Mouse (Mus musculus) kidney, adult 11 months (tissue): ENCODE measurements around the gene Hist1h2bp.
"Not testable (repeated sequence)": the region's sequence is repeated elsewhere in the genome, so short reads cannot be mapped to it uniquely, and the experiment has no call there.

Experiments
- DNase-seq: peaks from one replicate; pipeline ENCODE4 v3.0.0; 2022

Hist1h2bp gene

GRCm38 (mm10) chr13:21783734-21784161 is 3.5 kb upstream of the Hist1h2bp start:
- DNase-seq = no peak

- DNase-seq = no peak
Measured at GRCm38 (mm10) chr13:21784311-21784710, 3.0 kb upstream of the Hist1h2bp start.

- no peak for DNase-seq
Measured at GRCm38 (mm10) chr13:21786189-21786898, 917 bp upstream of the Hist1h2bp start.

GRCm38 (mm10) chr13:21787760-21788593 is 716 bp downstream of the Hist1h2bp start:
- no peak for DNase-seq

- DNase-seq = no peak
Measured at GRCm38 (mm10) chr13:21789925-21790324, 2.7 kb downstream of the Hist1h2bp start.

GRCm38 (mm10) chr13:21790601-21791283 is 3.5 kb downstream of the Hist1h2bp start:
- no peak for DNase-seq

- no peak for DNase-seq
Measured at GRCm38 (mm10) chr13:21795584-21795983, 8.3 kb downstream of the Hist1h2bp start.

GRCm38 (mm10) chr13:21797163-21797562 is 9.9 kb downstream of the Hist1h2bp start:
- not testable (repeated sequence) for DNase-seq

- DNase-seq = not testable (repeated sequence)
Measured at GRCm38 (mm10) chr13:21803058-21803457, 15.8 kb downstream of the Hist1h2bp start.

- not testable (repeated sequence) for DNase-seq
Measured at GRCm38 (mm10) chr13:21810073-21810472, 22.8 kb downstream of the Hist1h2bp start, which contains the start of the genes Hist1h2bq and Hist1h2ao. Gene Hist1h2bq (minus strand): TSS chr13:21810197. Gene Hist1h2ao (plus strand): TSS chr13:21810465.

GRCm38 (mm10) chr13:21811074-21811473 is 23.8 kb downstream of the Hist1h2bp start:
- DNase-seq = not testable (repeated sequence)

- peak; percentile 6 for DNase-seq
Measured at GRCm38 (mm10) chr13:21811539-21811938, 24.3 kb downstream of the Hist1h2bp start, which contains the start of gene Hist1h4m. Gene Hist1h4m (plus strand): TSS chr13:21811746.

GRCm38 (mm10) chr13:21812092-21812491 is 24.8 kb downstream of the Hist1h2bp start:
- DNase-seq = not testable (repeated sequence)

GRCm38 (mm10) chr13:21820082-21820890 is 33.0 kb downstream of the Hist1h2bp start:
- DNase-seq = not testable (repeated sequence)

- no peak for DNase-seq
Measured at GRCm38 (mm10) chr13:21828511-21828910, 41.2 kb downstream of the Hist1h2bp start.

GRCm38 (mm10) chr13:21830344-21830743 is 43.1 kb downstream of the Hist1h2bp start:
- DNase-seq = no peak

- DNase-seq = peak; percentile 3
Measured at GRCm38 (mm10) chr13:21831418-21832394, 44.4 kb downstream of the Hist1h2bp start, which contains the start of gene Hist1h4n. Gene Hist1h4n (minus strand): TSS chr13:21832196.

- not testable (repeated sequence) for DNase-seq
Measured at GRCm38 (mm10) chr13:21833461-21833860, 46.2 kb downstream of the Hist1h2bp start, which contains the start of the genes Hist1h2ap and Hist1h2br. Gene Hist1h2ap (minus strand): TSS chr13:21833507. Gene Hist1h2br (plus strand): TSS chr13:21833743.
